Mouse (Mus musculus) G1E (cell line): ENCODE measurements at regions not wholly inside any gene's neighbourhood (a gene's known extent, or its start where the extent isn't known, plus 50 kb on each side); places are given as distances from the start of the nearest gene placed in this dataset.

ENCODE experiments used
- CTCF ChIP-seq: IDR thresholded peaks from 2 replicates; pipeline ENCODE4 v1.5.1; 2012; ENCODE audit warnings: low read depth, low read length, inconsistent platforms, mixed read lengths
- GATA1 ChIP-seq: IDR thresholded peaks from 2 replicates; pipeline ENCODE4 v1.6.1; 2012; ENCODE audit warnings: borderline replicate concordance, low read length, inconsistent platforms, mixed read lengths
- POLR2AphosphoS5 ChIP-seq: IDR thresholded peaks from 2 replicates; pipeline ENCODE4 v1.6.1; 2012; ENCODE audit warnings: low read depth, low read length, inconsistent platforms; ENCODE audit not compliant: insufficient replicate concordance
- TAL1 ChIP-seq: conservative IDR thresholded peaks from 2 replicates; pipeline ENCODE4 v1.6.1; 2012; ENCODE audit warnings: low read depth, low read length, inconsistent platforms, mixed read lengths

DNA sequence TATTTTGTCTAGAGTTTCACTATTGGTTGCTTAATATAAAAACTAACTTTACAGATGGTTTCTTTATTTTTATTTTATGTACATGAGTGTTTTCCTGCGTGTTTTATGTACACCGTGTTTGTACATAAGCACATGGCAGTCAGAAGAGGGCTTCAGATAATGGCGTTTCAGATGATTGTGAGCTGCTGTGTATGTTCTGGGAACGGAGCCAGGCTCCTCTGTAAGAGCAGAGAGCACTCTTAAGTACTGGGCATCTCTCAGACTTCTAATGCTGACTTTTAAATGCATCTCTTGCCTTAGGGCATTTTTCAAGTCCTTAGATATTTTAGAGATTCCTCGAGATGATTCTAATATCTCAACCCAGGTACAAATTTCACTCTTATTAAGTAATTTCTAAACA lies 280.0 kb downstream of the Plpp3 start:
- TF ChIP-seq CTCF (no peak), POLR2AphosphoS5 (no peak), GATA1 (no peak), TAL1 (no peak)
